In the genomic region with DNA sequence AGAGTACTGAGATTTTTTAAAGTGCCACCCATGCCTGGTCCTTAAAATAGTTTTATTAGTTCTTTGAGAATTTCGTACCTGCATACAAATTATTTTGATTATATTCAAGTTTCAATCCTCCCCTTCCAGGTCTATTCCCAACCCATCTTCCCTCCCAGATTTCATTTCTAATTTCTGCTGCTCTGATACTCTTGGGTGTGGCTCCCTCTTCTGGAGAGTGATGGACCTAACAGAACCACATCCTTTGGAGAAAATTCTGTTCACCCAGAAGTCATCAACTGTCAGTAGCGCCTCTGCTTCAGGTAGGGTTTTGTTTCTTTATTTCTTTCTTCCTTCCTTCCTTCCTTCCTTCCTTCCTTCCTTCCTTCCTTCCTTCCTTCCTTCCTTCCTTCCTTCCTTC, we compare ENCODE assay signal across 8 mouse cellular contexts. TPM values are rescaled to one million over a fixed set of nuclear protein-coding genes. Genes with fewer than 3 reads are reported as not detected.
DNase-seq lines count a peak whose midpoint lies in the region; ATAC-seq and TF ChIP-seq lines count a peak whose summit lies in the region.

No protein-coding gene starts in this region.

- no peak for ATAC-seq in hindbrain, embryonic 14.5 days (ENCODE audit: low FRiP score)
- no peak for ATAC-seq in hindbrain, embryonic 16.5 days
- ATAC-seq in stomach, embryonic 14.5 days (ENCODE audit: insufficient number of reproducible peaks, insufficient read depth, low FRiP score, low read depth), result no peak

- H3K27ac ChIP-seq in hindbrain, embryonic 14.5 days, result no peak overlapping the region
- no peak overlapping the region for H3K27ac ChIP-seq in hindbrain, embryonic 16.5 days (ENCODE audit: low read depth, low read length)
- no peak overlapping the region for H3K27ac ChIP-seq in layer of hippocampus, adult 2 months
- H3K27ac ChIP-seq in stomach, embryonic 14.5 days (ENCODE audit: low read length), result no peak overlapping the region

- WGBS in hindbrain, embryonic 14.5 days, result 28% methylated on average over 2 of the region's 2 CpGs
- WGBS in hindbrain, embryonic 16.5 days, result 26% methylated on average over 2 of the region's 2 CpGs
- WGBS in stomach, embryonic 14.5 days, result 25% methylated on average over 2 of the region's 2 CpGs

- no peaks in the 10 kb centered on the region for H3K36me3 ChIP-seq in hindbrain, embryonic 14.5 days (replicated peaks; ENCODE audit: control insufficient read depth, insufficient read depth)
- no peaks in the 10 kb centered on the region for H3K36me3 ChIP-seq in hindbrain, embryonic 16.5 days (ENCODE audit: control insufficient read depth, insufficient read depth, low read length)
- H3K36me3 ChIP-seq in stomach, embryonic 14.5 days (ENCODE audit: control insufficient read depth, insufficient read depth, low read length), result no peaks in the 10 kb centered on the region

- no peaks in the 10 kb centered on the region for H3K27me3 ChIP-seq in hindbrain, embryonic 14.5 days (ENCODE audit: control insufficient read depth, insufficient read depth, low read length)
- H3K27me3 ChIP-seq in hindbrain, embryonic 16.5 days (replicated peaks; ENCODE audit: control insufficient read depth, insufficient read depth, low read length), result no peaks in the 10 kb centered on the region
- no peaks in the 10 kb centered on the region for H3K27me3 ChIP-seq in stomach, embryonic 14.5 days (ENCODE audit: control insufficient read depth, insufficient read depth, low read length)

- TF ChIP-seq CTCF in layer of hippocampus, adult 2 months (conservative IDR thresholded peaks at IDR 0.05), result peak; percentile 83

- DNase-seq in hindbrain, embryonic 14.5 days (ENCODE audit: low spot score), result peak; percentile 80
- DNase-seq in urinary bladder, postnatal 25 days (ENCODE audit: low spot score), result peak; percentile 18
- no peak for DNase-seq in urinary bladder, postnatal 10 days (ENCODE audit: low spot score)
- DNase-seq in embryo, embryonic 10 days (ENCODE audit: low spot score), result peak; percentile 71
- peak; percentile 40 to 78 for DNase-seq in layer of hippocampus, adult 2 months (ENCODE audit: low spot score in 2 of 2)
- DNase-seq in urinary bladder, adult 2 months (ENCODE audit: low spot score), result no peak

- no peaks in the 10 kb centered on the region for H3K9me3 ChIP-seq in hindbrain, embryonic 14.5 days (ENCODE audit: control insufficient read depth, low read length)
- H3K9me3 ChIP-seq in hindbrain, embryonic 16.5 days (ENCODE audit: control insufficient read depth, low read length), result no peaks in the 10 kb centered on the region
- no peaks in the 10 kb centered on the region for H3K9me3 ChIP-seq in stomach, embryonic 14.5 days (ENCODE audit: control insufficient read depth, low read depth, low read length)

- no peaks in the 10 kb centered on the region for H3K4me1 ChIP-seq in hindbrain, embryonic 14.5 days (replicated peaks; ENCODE audit: control insufficient read depth, insufficient read depth, low read length)
- no peaks in the 10 kb centered on the region; the same call in 1 of the 2 replicates for H3K4me1 ChIP-seq in hindbrain, embryonic 16.5 days (ENCODE audit: control insufficient read depth, insufficient read depth, low read depth, low read length)
- no peaks in the 10 kb centered on the region for H3K4me1 ChIP-seq in stomach, embryonic 14.5 days (ENCODE audit: control insufficient read depth, insufficient read depth, low read length)

- H3K4me3 ChIP-seq in hindbrain, embryonic 14.5 days (replicated peaks; ENCODE audit: low read length), result no peak overlapping the region
- no peak overlapping the region for H3K4me3 ChIP-seq in hindbrain, embryonic 16.5 days (ENCODE audit: low read length)
- H3K4me3 ChIP-seq in layer of hippocampus, adult 2 months, result no peak overlapping the region
- H3K4me3 ChIP-seq in stomach, embryonic 14.5 days (ENCODE audit: low read depth, low read length), result no peak overlapping the region

- H3K9ac ChIP-seq in hindbrain, embryonic 14.5 days, result no peak overlapping the region
- H3K9ac ChIP-seq in hindbrain, embryonic 16.5 days (ENCODE audit: low read depth, low read length), result no peak overlapping the region
- no peak overlapping the region for H3K9ac ChIP-seq in stomach, embryonic 14.5 days (replicated peaks; ENCODE audit: low read depth, low read length)

- no peak overlapping the region for H3K4me2 ChIP-seq in hindbrain, embryonic 14.5 days (replicated peaks)
- H3K4me2 ChIP-seq in hindbrain, embryonic 16.5 days (ENCODE audit: low read length), result no peak overlapping the region; the same call in 1 of the 2 replicates
- 0 out of 2 replicates have a peak overlapping the region, but pooled peaks have one; percentile 10 for H3K4me2 ChIP-seq in stomach, embryonic 14.5 days (replicated peaks; ENCODE audit: low read depth, low read length)

RNA-seq across cellular contexts. Expression of a gene that starts 8.1 kb away (rescaled TPM):
- polyA plus RNA-seq in hindbrain, embryonic 14.5 days (2014; fragmentation: Nextera tagmentation; extraction: Ambion mirVana), result 0.29 and 0.34 TPM in 2 replicates
- 0.51 and 0.69 TPM in 2 replicates for polyA plus RNA-seq in hindbrain, embryonic 16.5 days (2015; fragmentation: Nextera tagmentation; extraction: Ambion mirVana)
- total RNA-seq in layer of hippocampus, adult 2 months (2021), result 1 to 10 TPM; 2.1 to 2.3 TPM
- polyA plus RNA-seq in stomach, embryonic 14.5 days (2014; fragmentation: Nextera tagmentation; extraction: Ambion mirVana), result 0.06 TPM in 1 of 2 replicates, not detected in the other
- 0.01 and 0.03 TPM in 2 replicates for polyA plus RNA-seq in urinary bladder, adult 2 months (2012; rRNA removed)

RNA-seq across cellular contexts. Expression of a gene that starts 47.3 kb away (rescaled TPM):
- polyA plus RNA-seq in hindbrain, embryonic 14.5 days (2014; fragmentation: Nextera tagmentation; extraction: Ambion mirVana), result 0.25 and 0.30 TPM in 2 replicates
- 0.73 and 0.84 TPM in 2 replicates for polyA plus RNA-seq in hindbrain, embryonic 16.5 days (2015; fragmentation: Nextera tagmentation; extraction: Ambion mirVana)
- total RNA-seq in layer of hippocampus, adult 2 months (2021), result 1 to 10 TPM; 7.5 to 8.2 TPM
- 0.15 TPM in 1 of 2 replicates, not detected in the other for polyA plus RNA-seq in stomach, embryonic 14.5 days (2014; fragmentation: Nextera tagmentation; extraction: Ambion mirVana)
- 0.14 and 0.60 TPM in 2 replicates for polyA plus RNA-seq in urinary bladder, adult 2 months (2012; rRNA removed)

Comparison
In these comparisons a context has a peak if more than half of its experiments do, and no peak if none do; other contexts are left out.
1. DNase-seq: peak in hindbrain, embryonic 14.5 days (single experiment), urinary bladder, postnatal 25 days (single experiment), embryo, embryonic 10 days (single experiment) and layer of hippocampus, adult 2 months (2 of 2); none in urinary bladder, postnatal 10 days (single experiment) and urinary bladder, adult 2 months (single experiment).